Comparison of ENCODE assay signal across 9 mouse cellular contexts in the genomic region with DNA sequence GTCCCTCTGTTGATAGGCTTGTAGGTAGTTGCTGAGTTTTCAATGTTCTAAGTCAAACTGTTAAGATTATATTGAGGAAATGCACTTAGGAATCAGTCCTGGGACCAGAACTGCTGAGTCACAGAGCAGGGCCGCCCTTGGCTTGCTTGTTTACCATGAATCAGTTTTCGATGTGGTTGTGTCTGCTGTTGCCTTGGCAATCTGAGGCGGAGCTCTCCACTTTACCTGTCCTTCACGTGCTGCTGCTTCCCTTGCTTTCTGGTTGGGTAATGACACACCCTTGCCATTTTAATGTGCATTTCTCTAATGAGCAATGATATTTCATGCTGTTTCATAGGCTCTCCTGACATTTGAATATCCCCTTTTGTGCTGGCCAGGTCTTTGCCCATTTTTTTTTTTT.
DNase-seq lines count a peak whose midpoint lies in the region; ATAC-seq and TF ChIP-seq lines count a peak whose summit lies in the region.
"Had no signal": no experiment of that assay in that cellular context is flagged by ENCODE, and none has a peak within 500 bp of the region (broad histone marks: within the 10 kb centered on the region; RNA-seq: fewer than 3 reads in every experiment).

No protein-coding gene starts in this region.

- no peak overlapping the region for H3K4me2 ChIP-seq in heart, embryonic 11.5 days
- H3K4me2 ChIP-seq: embryonic facial prominence, embryonic 13.5 days had no signal

- H3K27ac ChIP-seq in kidney, adult 2 months (ENCODE audit: insufficient read depth, low read depth, low read length) = no peak overlapping the region
- no peak overlapping the region for H3K27ac ChIP-seq in heart, embryonic 11.5 days (ENCODE audit: low read depth, low read length)
- no peak overlapping the region for H3K27ac ChIP-seq in forebrain, embryonic 10.5 days
- H3K27ac ChIP-seq: embryonic facial prominence, embryonic 13.5 days had no signal

- peak; percentile 50 for DNase-seq in kidney, adult 2 months
- DNase-seq in kidney, adult 18-20 months = no peak
- peak; percentile 80 for DNase-seq in NIH3T3 (ENCODE audit: low read depth)
- DNase-seq in induced T-regulatory cell, adult 2 months (ENCODE audit: low read depth) = peak; percentile 4
- no peak for DNase-seq in forebrain, embryonic 10.5 days (ENCODE audit: extremely low spot score, low spot score)
- DNase-seq in T-cell, adult 2 months (ENCODE audit: low spot score) = no peak

- no peak for TF ChIP-seq POLR2A in kidney, adult 2 months (IDR thresholded peaks at IDR 0.05; ENCODE audit: low read depth, low read length)

- H3K4me1 ChIP-seq in kidney, adult 2 months (ENCODE audit: control insufficient read depth, insufficient read depth, low read length) = peaks cover 3% of the 10 kb centered on the region; the same call in 1 of the 2 replicates
- peaks cover 96% of the 10 kb centered on the region for H3K4me1 ChIP-seq in megakaryocyte, embryonic 14.5 days
- H3K4me1 ChIP-seq in heart, embryonic 11.5 days (ENCODE audit: control insufficient read depth, insufficient read depth, low read length) = no peaks in the 10 kb centered on the region
- no peaks in the 10 kb centered on the region for H3K4me1 ChIP-seq in forebrain, embryonic 10.5 days
- H3K4me1 ChIP-seq: embryonic facial prominence, embryonic 13.5 days had no signal

- TF ChIP-seq CTCF in kidney, adult 2 months (conservative IDR thresholded peaks at IDR 0.05; ENCODE audit: insufficient read depth, insufficient read length, low read depth, low read length) = no peak

- no peak overlapping the region for H3K4me3 ChIP-seq in kidney, adult 2 months (ENCODE audit: insufficient read depth, low read depth, low read length)
- H3K4me3 ChIP-seq in megakaryocyte, embryonic 14.5 days (replicated peaks) = peak overlapping the region; percentile 46
- no peak overlapping the region for H3K4me3 ChIP-seq in heart, embryonic 11.5 days (ENCODE audit: low read depth, low read length)
- H3K4me3 ChIP-seq in forebrain, embryonic 10.5 days = no peak overlapping the region
- H3K4me3 ChIP-seq: embryonic facial prominence, embryonic 13.5 days had no signal

- H3K9me3 ChIP-seq in megakaryocyte, embryonic 14.5 days = no peaks in the 10 kb centered on the region
- no peaks in the 10 kb centered on the region for H3K9me3 ChIP-seq in heart, embryonic 11.5 days (replicated peaks; ENCODE audit: control insufficient read depth, low read length)
- no peaks in the 10 kb centered on the region for H3K9me3 ChIP-seq in forebrain, embryonic 10.5 days
- H3K9me3 ChIP-seq: embryonic facial prominence, embryonic 13.5 days had no signal

- WGBS in kidney, adult 2 months = 26% methylated on average over 4 of the region's 4 CpGs
- WGBS in heart, embryonic 11.5 days (ENCODE audit: insufficient replicate concordance) = 39% methylated on average over 4 of the region's 4 CpGs
- WGBS in forebrain, embryonic 10.5 days = 56% methylated on average over 4 of the region's 4 CpGs

- H3K27me3 ChIP-seq in kidney, adult 2 months (replicated peaks; ENCODE audit: control insufficient read depth, insufficient read depth, low read length) = no peaks in the 10 kb centered on the region
- no peaks in the 10 kb centered on the region for H3K27me3 ChIP-seq in megakaryocyte, embryonic 14.5 days (replicated peaks)
- no peaks in the 10 kb centered on the region for H3K27me3 ChIP-seq in heart, embryonic 11.5 days (ENCODE audit: control insufficient read depth, insufficient read depth, low read length)
- H3K27me3 ChIP-seq in forebrain, embryonic 10.5 days (ENCODE audit: poor library complexity, severe bottlenecking) = no peaks in the 10 kb centered on the region
- H3K27me3 ChIP-seq: embryonic facial prominence, embryonic 13.5 days had no signal

- ATAC-seq in heart, embryonic 11.5 days (replicated peaks; ENCODE audit: insufficient number of reproducible peaks, low FRiP score, low TSS enrichment) = no peak

- no peak overlapping the region for H3K9ac ChIP-seq in heart, embryonic 11.5 days (ENCODE audit: low read depth, low read length)
- H3K9ac ChIP-seq: embryonic facial prominence, embryonic 13.5 days had no signal

- H3K36me3 ChIP-seq in kidney, adult 2 months (ENCODE audit: control insufficient read depth, insufficient read depth, low read length) = no peaks in the 10 kb centered on the region
- H3K36me3 ChIP-seq in megakaryocyte, embryonic 14.5 days (replicated peaks; ENCODE audit: low read length) = peaks cover 99% of the 10 kb centered on the region
- no peaks in the 10 kb centered on the region for H3K36me3 ChIP-seq in heart, embryonic 11.5 days (ENCODE audit: control insufficient read depth, insufficient read depth, low read length)
- no peaks in the 10 kb centered on the region for H3K36me3 ChIP-seq in forebrain, embryonic 10.5 days (replicated peaks)
- H3K36me3 ChIP-seq: embryonic facial prominence, embryonic 13.5 days had no signal

Comparison
In these comparisons a context has a peak if more than half of its experiments do, and no peak if none do; other contexts are left out.
1. DNase-seq: peak in kidney, adult 2 months (single experiment), NIH3T3 (single experiment) and induced T-regulatory cell, adult 2 months (single experiment); none in kidney, adult 18-20 months (single experiment), forebrain, embryonic 10.5 days (single experiment) and T-cell, adult 2 months (single experiment).